Comparison of ENCODE assay signal across 9 mouse cellular contexts in the genomic region with DNA sequence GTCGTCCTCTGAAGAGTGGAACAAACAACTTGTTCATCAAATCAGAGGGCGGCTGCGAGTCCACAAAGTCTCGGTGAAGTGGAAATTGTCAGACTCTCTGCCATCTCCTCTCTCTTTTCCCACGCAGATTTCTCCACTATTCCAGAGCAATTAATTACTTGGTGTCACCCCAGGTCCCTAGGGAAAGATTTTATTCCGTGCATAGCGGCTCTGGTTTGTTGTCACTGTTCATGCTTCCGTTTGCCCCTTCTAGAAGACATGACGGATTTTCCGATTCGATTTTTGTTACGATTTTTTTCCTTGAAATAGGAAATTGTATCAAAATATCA. TPM values are rescaled to one million over a fixed set of nuclear protein-coding genes. Genes with fewer than 3 reads are reported as not detected.
DNase-seq lines count a peak whose midpoint lies in the region; ATAC-seq lines count a peak whose summit lies in the region.
"Had no signal": no experiment of that assay in that cellular context is flagged by ENCODE, and none has a peak within 500 bp of the region (broad histone marks: within the 10 kb centered on the region; RNA-seq: fewer than 3 reads in every experiment).

No protein-coding gene starts in this region.

- H3K4me1 ChIP-seq in megakaryocyte, embryonic 14.5 days, result peaks cover 31% of the 10 kb centered on the region
- H3K4me1 ChIP-seq in limb, embryonic 13.5 days, result peaks cover 24% of the 10 kb centered on the region

- WGBS in limb, embryonic 13.5 days, result 8% methylated on average over 12 of the region's 12 CpGs

- peak overlapping the region; percentile 98 for H3K4me3 ChIP-seq in megakaryocyte, embryonic 14.5 days (replicated peaks)
- peak overlapping the region; percentile 69 for H3K4me3 ChIP-seq in limb, embryonic 13.5 days

- peak overlapping the region; percentile 90 for H3K9ac ChIP-seq in limb, embryonic 13.5 days

- ATAC-seq in cerebellum, adult (ENCODE audit: insufficient number of reproducible peaks, low FRiP score, low TSS enrichment), result 0 out of 2 replicates have a peak, but pooled peaks have one; percentile 5
- ATAC-seq in megakaryocyte, adult 5-6 weeks (ENCODE audit: poor library complexity, severe bottlenecking), result no peak
- no peak for ATAC-seq in limb, embryonic 13.5 days (ENCODE audit: low FRiP score, low read depth)
- no peak for ATAC-seq in monocyte, adult 5-6 weeks (replicated peaks; ENCODE audit: insufficient number of reproducible peaks, low FRiP score, low TSS enrichment, poor library complexity, severe bottlenecking)

- H3K4me2 ChIP-seq in limb, embryonic 13.5 days (replicated peaks), result peak overlapping the region; percentile 84

- peak overlapping the region; percentile 95 for H3K27ac ChIP-seq in limb, embryonic 13.5 days

- H3K9me3 ChIP-seq in megakaryocyte, embryonic 14.5 days, result no peaks in the 10 kb centered on the region
- no peaks in the 10 kb centered on the region for H3K9me3 ChIP-seq in limb, embryonic 13.5 days

- H3K36me3 ChIP-seq in megakaryocyte, embryonic 14.5 days (replicated peaks; ENCODE audit: low read length), result peaks cover 24% of the 10 kb centered on the region
- peaks cover 22% of the 10 kb centered on the region for H3K36me3 ChIP-seq in limb, embryonic 13.5 days
- H3K36me3 ChIP-seq in splenic B cell, adult 2 months (ENCODE audit: control insufficient read depth, insufficient read depth, low read length, poor library complexity, severe bottlenecking), result no peaks in the 10 kb centered on the region

- H3K27me3 ChIP-seq in megakaryocyte, embryonic 14.5 days (replicated peaks), result no peaks in the 10 kb centered on the region
- H3K27me3 ChIP-seq in limb, embryonic 13.5 days, result no peaks in the 10 kb centered on the region
- H3K27me3 ChIP-seq in splenic B cell, adult 2 months (ENCODE audit: control insufficient read depth, insufficient read depth, low read length, poor library complexity, severe bottlenecking), result no peaks in the 10 kb centered on the region

- no peak for DNase-seq in cerebellum, postnatal 4 days (ENCODE audit: low spot score in 2 of 2)
- DNase-seq in splenic B cell, adult 2 months (ENCODE audit: low read depth, low spot score), result peak; percentile 27
- no peak for DNase-seq in thymus, postnatal 10 days (ENCODE audit: low spot score in 2 of 2)

RNA-seq across cellular contexts. Expression of a gene that starts 0.7 kb away (rescaled TPM):
- polyA plus RNA-seq in megakaryocyte, embryonic 14.5 days (2012; ENCODE audit: insufficient read depth, low replicate concordance), result 2.4 and 5.3 TPM in 2 replicates
- 58.1 and 60.7 TPM in 2 replicates for total RNA-seq in megakaryocyte, adult 5-6 weeks (2015)
- total RNA-seq in megakaryocyte, adult 5-6 weeks (2017), result 106 and 112 TPM in 2 replicates
- polyA plus RNA-seq in limb, embryonic 13.5 days (2015; fragmentation: Nextera tagmentation; extraction: Ambion mirVana), result 78.8 and 82.5 TPM in 2 replicates
- total RNA-seq in monocyte, adult 5-6 weeks (2017), result 104 to 149 TPM (median 135 TPM) in 3 replicates

RNA-seq across cellular contexts. Expression of a gene that starts 41.0 kb away (rescaled TPM):
- 0.34 TPM in 1 of 2 replicates, not detected in the other for polyA plus RNA-seq in megakaryocyte, embryonic 14.5 days (2012; ENCODE audit: insufficient read depth, low replicate concordance)
- not detected in 2 replicates for total RNA-seq in megakaryocyte, adult 5-6 weeks (2015)
- total RNA-seq in megakaryocyte, adult 5-6 weeks (2017), result not detected in 2 replicates
- 0.70 and 0.98 TPM in 2 replicates for polyA plus RNA-seq in limb, embryonic 13.5 days (2015; fragmentation: Nextera tagmentation; extraction: Ambion mirVana)
- not detected in 3 replicates for total RNA-seq in monocyte, adult 5-6 weeks (2017)
- total RNA-seq: neutrophil, adult 5-6 weeks had no signal
